Mouse (Mus musculus): ENCODE results near the gene Sash1. TPM values are rescaled to one million over a fixed set of nuclear protein-coding genes. Genes with fewer than 3 reads are reported as not detected.

Sash1 gene
- polyA plus RNA-seq, 1 experiment from 2014 or later, result 5.9 TPM

GRCm38 (mm10) chr10:8921098-8921693 lies 35.3 kb upstream of the Sash1 start:
- 60% methylated on average over 11 of the region's 11 CpGs for WGBS
- no peak overlapping the region for H3K9ac ChIP-seq
- H3K27me3 ChIP-seq, result no peaks in the 10 kb centered on the region
- no peak for ATAC-seq (ENCODE audit: insufficient number of reproducible peaks, insufficient read depth, low FRiP score, low TSS enrichment, low read depth)
- no peak overlapping the region for H3K4me3 ChIP-seq
- no peaks in the 10 kb centered on the region for H3K9me3 ChIP-seq
- H3K27ac ChIP-seq, result no peak overlapping the region
- H3K4me2 ChIP-seq, result no peak overlapping the region
- H3K36me3 ChIP-seq, result no peaks in the 10 kb centered on the region
- H3K4me1 ChIP-seq, result peaks cover 12% of the 10 kb centered on the region; the same call in 1 of the 2 replicates

- Histone ChIP-seq H3K9ac (no peak overlapping the region), H3K27me3 (no peaks in the 10 kb centered on the region), H3K9me3 (no peaks in the 10 kb centered on the region), H3K4me2 (no peak overlapping the region), H3K4me3 (no peak overlapping the region), H3K4me1 (peaks cover 21% of the 10 kb centered on the region), H3K27ac (no peak overlapping the region), H3K36me3 (no peaks in the 10 kb centered on the region)
- no peak for ATAC-seq (ENCODE audit: insufficient number of reproducible peaks, insufficient read depth, low FRiP score, low TSS enrichment, low read depth)
- 70% methylated on average over 2 of the region's 2 CpGs for WGBS
Observed at GRCm38 (mm10) chr10:8917798-8918197, 31.9 kb upstream of the Sash1 start.

GRCm38 (mm10) chr10:8917350-8917749 lies 31.5 kb upstream of the Sash1 start:
- no peak overlapping the region for H3K9ac ChIP-seq
- no peaks in the 10 kb centered on the region for H3K27me3 ChIP-seq
- H3K36me3 ChIP-seq, result no peaks in the 10 kb centered on the region
- H3K4me2 ChIP-seq, result no peak overlapping the region
- 82% methylated on average over 4 of the region's 4 CpGs for WGBS
- H3K9me3 ChIP-seq, result no peaks in the 10 kb centered on the region
- ATAC-seq (ENCODE audit: insufficient number of reproducible peaks, insufficient read depth, low FRiP score, low TSS enrichment, low read depth), result no peak
- H3K4me1 ChIP-seq, result peaks cover 21% of the 10 kb centered on the region
- no peak overlapping the region for H3K4me3 ChIP-seq
- H3K27ac ChIP-seq, result no peak overlapping the region

- no peaks in the 10 kb centered on the region for H3K36me3 ChIP-seq
- H3K27me3 ChIP-seq, result no peaks in the 10 kb centered on the region
- H3K4me1 ChIP-seq, result peaks cover 9% of the 10 kb centered on the region
- H3K4me2 ChIP-seq, result no peak overlapping the region
- no peak overlapping the region for H3K9ac ChIP-seq
- WGBS, result 83% methylated on average over 5 of the region's 5 CpGs
- no peak overlapping the region for H3K27ac ChIP-seq
- no peak overlapping the region for H3K4me3 ChIP-seq
- ATAC-seq (ENCODE audit: insufficient number of reproducible peaks, insufficient read depth, low FRiP score, low TSS enrichment, low read depth), result no peak
- no peaks in the 10 kb centered on the region for H3K9me3 ChIP-seq
Observed at GRCm38 (mm10) chr10:8915755-8916154, 29.9 kb upstream of the Sash1 start.

- Histone ChIP-seq H3K4me1 (peaks cover 9% of the 10 kb centered on the region), H3K9me3 (no peaks in the 10 kb centered on the region), H3K9ac (no peak overlapping the region), H3K4me2 (no peak overlapping the region), H3K27me3 (no peaks in the 10 kb centered on the region), H3K4me3 (no peak overlapping the region), H3K27ac (no peak overlapping the region), H3K36me3 (no peaks in the 10 kb centered on the region)
- WGBS, result 82% methylated on average over 4 of the region's 4 CpGs
- no peak for ATAC-seq (ENCODE audit: insufficient number of reproducible peaks, insufficient read depth, low FRiP score, low TSS enrichment, low read depth)
Observed at GRCm38 (mm10) chr10:8913904-8914303, 28.0 kb upstream of the Sash1 start.

GRCm38 (mm10) chr10:8912706-8913275 lies 26.9 kb upstream of the Sash1 start:
- H3K36me3 ChIP-seq, result no peaks in the 10 kb centered on the region
- 82% methylated on average over 5 of the region's 5 CpGs for WGBS
- ATAC-seq (ENCODE audit: insufficient number of reproducible peaks, insufficient read depth, low FRiP score, low TSS enrichment, low read depth), result no peak
- H3K4me2 ChIP-seq, result no peak overlapping the region
- no peak overlapping the region for H3K27ac ChIP-seq
- H3K27me3 ChIP-seq, result no peaks in the 10 kb centered on the region
- peaks cover 9% of the 10 kb centered on the region for H3K4me1 ChIP-seq
- no peaks in the 10 kb centered on the region for H3K9me3 ChIP-seq
- H3K9ac ChIP-seq, result no peak overlapping the region
- no peak overlapping the region for H3K4me3 ChIP-seq

GRCm38 (mm10) chr10:8912213-8912612 lies 26.3 kb upstream of the Sash1 start:
- no peak overlapping the region for H3K27ac ChIP-seq
- peaks cover 9% of the 10 kb centered on the region for H3K4me1 ChIP-seq
- H3K9ac ChIP-seq, result no peak overlapping the region
- H3K36me3 ChIP-seq, result no peaks in the 10 kb centered on the region
- H3K9me3 ChIP-seq, result no peaks in the 10 kb centered on the region
- no peak overlapping the region for H3K4me2 ChIP-seq
- no peak for ATAC-seq (ENCODE audit: insufficient number of reproducible peaks, insufficient read depth, low FRiP score, low TSS enrichment, low read depth)
- WGBS, result 81% methylated on average over 4 of the region's 4 CpGs
- H3K27me3 ChIP-seq, result no peaks in the 10 kb centered on the region
- H3K4me3 ChIP-seq, result no peak overlapping the region

GRCm38 (mm10) chr10:8910237-8910990 lies 24.5 kb upstream of the Sash1 start:
- no peak overlapping the region for H3K9ac ChIP-seq
- H3K4me3 ChIP-seq, result no peak overlapping the region
- no peaks in the 10 kb centered on the region for H3K9me3 ChIP-seq
- no peaks in the 10 kb centered on the region for H3K36me3 ChIP-seq
- H3K4me1 ChIP-seq, result peaks cover 9% of the 10 kb centered on the region
- no peaks in the 10 kb centered on the region for H3K27me3 ChIP-seq
- WGBS, result 77% methylated on average over 16 of the region's 16 CpGs
- no peak overlapping the region for H3K27ac ChIP-seq
- H3K4me2 ChIP-seq, result no peak overlapping the region
- no peak for ATAC-seq (ENCODE audit: insufficient number of reproducible peaks, insufficient read depth, low FRiP score, low TSS enrichment, low read depth)

GRCm38 (mm10) chr10:8903086-8903485 lies 17.2 kb upstream of the Sash1 start:
- no peak overlapping the region for H3K9ac ChIP-seq
- H3K27ac ChIP-seq, result no peak overlapping the region
- no peak overlapping the region for H3K4me3 ChIP-seq
- H3K9me3 ChIP-seq, result no peaks in the 10 kb centered on the region
- no peaks in the 10 kb centered on the region for H3K27me3 ChIP-seq
- 89% methylated on average over 6 of the region's 6 CpGs for WGBS
- H3K4me2 ChIP-seq, result no peak overlapping the region
- peaks cover 15% of the 10 kb centered on the region for H3K4me1 ChIP-seq
- no peak for ATAC-seq (ENCODE audit: insufficient number of reproducible peaks, insufficient read depth, low FRiP score, low TSS enrichment, low read depth)
- no peaks in the 10 kb centered on the region for H3K36me3 ChIP-seq

GRCm38 (mm10) chr10:8902412-8902811 lies 16.5 kb upstream of the Sash1 start:
- ATAC-seq (ENCODE audit: insufficient number of reproducible peaks, insufficient read depth, low FRiP score, low TSS enrichment, low read depth), result no peak
- no peak overlapping the region for H3K4me2 ChIP-seq
- H3K9ac ChIP-seq, result no peak overlapping the region
- H3K9me3 ChIP-seq, result no peaks in the 10 kb centered on the region
- no peak overlapping the region for H3K4me3 ChIP-seq
- H3K4me1 ChIP-seq, result peaks cover 16% of the 10 kb centered on the region
- H3K27me3 ChIP-seq, result no peaks in the 10 kb centered on the region
- WGBS, result 87% methylated on average over 7 of the region's 7 CpGs
- no peaks in the 10 kb centered on the region for H3K36me3 ChIP-seq
- no peak overlapping the region for H3K27ac ChIP-seq

- ATAC-seq (ENCODE audit: insufficient number of reproducible peaks, insufficient read depth, low FRiP score, low TSS enrichment, low read depth), result no peak
- Histone ChIP-seq H3K27me3 (no peaks in the 10 kb centered on the region), H3K36me3 (no peaks in the 10 kb centered on the region), H3K4me2 (no peak overlapping the region), H3K9me3 (no peaks in the 10 kb centered on the region), H3K9ac (no peak overlapping the region), H3K27ac (peak overlapping the region; percentile 23; the same call in 1 of the 2 replicates), H3K4me3 (no peak overlapping the region), H3K4me1 (peaks cover 16% of the 10 kb centered on the region)
- 42% methylated on average over 8 of the region's 8 CpGs for WGBS
Observed at GRCm38 (mm10) chr10:8898831-8899511, 13.1 kb upstream of the Sash1 start.

Data from embryonic facial prominence, embryonic 13.5 days (tissue).